Mouse (Mus musculus): ENCODE measurements around the gene Pla2g16.
A peak's percentile ranks its signal among the peaks of the same experiment; 100 is the strongest.

Pla2g16 gene

DNA sequence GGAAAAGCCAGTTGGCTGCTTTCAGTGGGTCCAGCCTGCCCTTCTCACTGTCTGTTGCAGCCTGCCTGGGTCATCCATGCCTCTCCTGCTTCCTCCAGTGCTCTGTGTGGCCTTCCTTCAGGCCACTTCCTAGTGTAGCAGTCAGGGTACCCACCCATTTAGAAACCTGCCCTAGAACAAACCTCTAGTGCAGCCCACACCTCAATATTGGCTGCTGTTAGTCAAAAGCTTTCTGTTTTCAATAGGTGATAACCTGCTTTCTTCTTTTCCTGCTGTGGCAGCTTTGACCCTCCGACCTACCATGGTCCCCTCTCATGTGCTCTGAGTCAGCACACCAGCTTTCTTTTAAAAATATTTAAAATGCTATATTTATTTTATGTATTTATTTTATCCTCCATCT, 7.2 kb downstream of the Pla2g16 start:
- DNase-seq (ENCODE audit: low spot score in 2 of 2), result no peak

DNA sequence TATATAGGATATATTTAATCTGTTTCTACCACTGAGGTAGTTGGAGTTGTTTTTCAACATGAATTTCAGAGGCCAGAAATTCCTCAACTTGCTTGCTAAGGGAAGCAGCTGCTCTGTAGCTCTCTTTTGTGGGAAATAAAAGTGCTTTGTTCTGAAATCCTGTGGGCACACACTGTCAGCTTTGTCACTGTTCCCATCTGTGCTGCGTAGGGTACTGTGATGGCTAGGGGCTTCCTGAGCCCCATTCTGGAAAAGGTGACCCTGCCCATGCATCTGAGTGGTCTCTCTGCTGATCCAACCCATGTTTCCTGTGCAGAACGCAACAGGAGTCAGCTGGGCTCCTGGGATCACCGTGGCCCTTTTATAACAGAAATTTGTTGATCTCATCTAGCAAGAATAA, 9.6 kb downstream of the Pla2g16 start:
- DNase-seq (ENCODE audit: low spot score in 2 of 2), result peak in 1 of 2 experiments; percentile 36

DNA sequence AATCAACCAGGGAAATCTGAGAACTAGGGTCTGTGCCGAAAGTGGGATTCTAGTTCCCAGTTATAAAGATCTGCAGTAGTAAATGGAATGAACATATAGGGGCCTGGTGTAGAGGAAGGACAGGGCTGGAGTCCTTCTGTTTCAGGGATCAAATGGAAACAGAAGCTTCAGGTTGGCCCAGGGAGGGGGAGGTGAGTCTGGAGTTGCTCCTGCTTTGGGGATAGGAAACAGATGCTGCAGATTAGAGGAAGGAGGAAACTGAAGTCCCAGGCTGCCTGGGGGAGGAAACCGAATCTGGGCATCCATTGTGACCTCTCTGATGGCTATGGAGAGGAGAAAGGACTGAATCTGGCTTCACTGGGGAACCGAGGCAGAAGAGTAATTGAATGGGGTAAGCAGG, 11.1 kb downstream of the Pla2g16 start:
- no peak for DNase-seq (ENCODE audit: low spot score in 2 of 2)

GRCm38 (mm10) chr19:7569650-7570049, 12.4 kb downstream of the Pla2g16 start:
- DNase-seq (ENCODE audit: low spot score in 2 of 2), result no peak

DNA sequence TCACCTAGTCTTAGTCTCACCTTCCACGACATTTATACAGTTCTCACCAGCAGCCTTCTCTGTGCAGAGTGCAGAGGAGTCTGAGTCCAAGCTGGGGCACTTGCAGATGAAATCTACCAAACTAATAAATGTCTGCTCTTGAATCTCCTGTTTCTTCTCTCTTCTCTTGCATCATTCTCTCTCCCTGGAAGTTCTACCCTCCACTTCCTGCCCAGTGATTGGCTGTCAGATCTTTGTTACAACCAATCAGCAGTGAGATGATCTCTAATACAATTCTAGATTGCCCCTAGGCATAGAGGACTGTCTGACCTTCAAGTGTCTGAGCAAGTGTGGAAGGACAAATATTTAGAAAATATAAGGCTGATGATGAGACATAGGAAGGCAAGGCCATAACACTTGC, 18.9 kb downstream of the Pla2g16 start:
- DNase-seq (ENCODE audit: low spot score in 2 of 2), result no peak

DNA sequence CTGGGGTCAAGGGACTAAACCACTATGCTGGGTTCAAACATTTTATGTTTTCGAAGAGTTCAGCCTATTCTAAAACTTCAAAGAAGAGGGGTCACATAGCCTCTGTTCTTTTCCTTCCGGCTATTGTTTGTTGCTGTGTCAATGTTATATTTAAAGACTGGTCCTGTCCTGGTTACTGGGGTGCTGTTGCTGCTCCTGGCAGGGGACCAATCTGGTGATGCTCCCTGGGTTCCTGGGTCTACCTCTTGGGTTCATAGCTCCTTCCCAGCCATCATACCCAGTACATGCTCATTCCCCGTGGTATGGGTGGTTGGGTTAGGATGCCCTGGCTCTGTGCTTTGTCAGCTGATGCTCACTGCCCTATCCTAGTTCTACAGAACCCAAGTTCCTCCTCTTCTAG, 20.5 kb downstream of the Pla2g16 start:
- DNase-seq (ENCODE audit: low spot score in 2 of 2), result no peak

GRCm38 (mm10) chr19:7581042-7581441, 23.8 kb downstream of the Pla2g16 start:
- DNase-seq (ENCODE audit: low spot score in 2 of 2), result no peak

- DNase-seq (ENCODE audit: low spot score in 2 of 2), result no peak
These were observed 25.8 kb downstream of the Pla2g16 start for GRCm38 (mm10) chr19:7583101-7583500.

DNA sequence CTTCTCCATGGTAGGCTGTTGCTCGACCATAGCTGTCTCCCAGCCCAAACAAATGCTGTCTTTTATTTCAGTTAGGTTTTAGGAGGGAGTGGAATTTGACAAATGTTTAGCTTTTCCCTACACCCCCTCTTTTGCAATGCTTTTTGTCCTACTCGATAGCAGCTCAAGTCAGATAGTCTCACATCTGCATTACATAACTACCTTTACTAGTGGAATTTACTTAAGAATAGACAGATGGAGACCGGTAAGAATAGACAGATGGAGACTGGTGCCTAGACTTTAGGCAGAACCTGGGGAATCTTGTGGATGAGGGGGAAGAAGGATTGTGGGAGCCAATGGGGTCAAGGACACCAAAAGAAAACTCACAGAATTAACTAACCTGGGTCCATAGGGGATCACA, 26.3 kb downstream of the Pla2g16 start:
- DNase-seq (ENCODE audit: low spot score in 2 of 2), result no peak

- no peak for DNase-seq (ENCODE audit: low spot score in 2 of 2)
These were observed 28.0 kb downstream of the Pla2g16 start for GRCm38 (mm10) chr19:7585279-7585678.

GRCm38 (mm10) chr19:7585764-7586163, 28.5 kb downstream of the Pla2g16 start:
- DNase-seq (ENCODE audit: low spot score in 2 of 2), result no peak

- DNase-seq (ENCODE audit: low spot score in 2 of 2), result no peak
These were observed 33.5 kb downstream of the Pla2g16 start for GRCm38 (mm10) chr19:7590795-7591194.

- DNase-seq (ENCODE audit: low spot score in 2 of 2), result no peak
These were observed 34.8 kb downstream of the Pla2g16 start for GRCm38 (mm10) chr19:7592018-7592417.

- peak; percentile 31 to 39 for DNase-seq (ENCODE audit: low spot score in 2 of 2)
These were observed 38.3 kb downstream of the Pla2g16 start for GRCm38 (mm10) chr19:7595534-7595933.

DNA sequence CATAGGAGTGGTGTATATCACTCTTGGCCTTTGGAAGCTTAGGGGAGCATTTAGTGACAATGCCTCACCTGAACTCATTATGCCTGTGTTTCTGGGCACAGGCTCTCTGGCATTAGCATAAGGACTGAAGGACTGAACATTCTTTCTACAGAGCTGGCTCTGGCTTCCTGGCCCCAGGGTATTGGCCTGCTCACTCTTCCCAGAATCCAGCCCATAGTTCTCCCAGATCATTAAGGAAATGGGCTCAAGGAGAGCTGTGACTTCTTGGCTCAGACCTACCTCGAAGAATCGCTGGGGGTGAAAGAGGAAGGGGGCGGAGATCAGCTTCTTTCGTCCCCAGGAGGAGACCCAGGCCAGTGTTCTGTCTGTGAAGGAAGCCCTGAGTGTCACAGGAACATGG, 41.2 kb downstream of the Pla2g16 start:
- DNase-seq (ENCODE audit: low spot score in 2 of 2), result no peak

GRCm38 (mm10) chr19:7601551-7601950, 44.3 kb downstream of the Pla2g16 start:
- DNase-seq (ENCODE audit: low spot score in 2 of 2), result no peak

DNA sequence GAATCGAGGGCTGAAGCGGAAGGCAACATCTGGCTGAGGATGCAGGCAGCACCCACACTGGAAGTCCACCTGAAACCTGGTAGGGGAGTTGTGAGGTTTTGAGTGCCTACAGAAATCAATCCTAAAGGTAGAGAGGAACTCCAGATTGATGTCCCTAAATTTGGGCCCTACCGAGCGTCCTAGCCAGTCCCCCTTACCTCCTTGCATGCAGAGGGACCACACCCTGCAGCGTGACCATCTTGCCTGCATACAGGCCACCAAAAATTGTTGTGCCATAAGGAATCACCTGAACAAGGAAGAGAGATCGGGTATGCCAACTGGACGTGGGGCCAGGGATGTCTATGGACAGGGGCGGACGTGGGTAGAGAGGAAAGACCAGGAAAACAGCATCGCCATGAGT, 46.8 kb downstream of the Pla2g16 start:
- DNase-seq (ENCODE audit: low spot score in 2 of 2), result no peak

DNA sequence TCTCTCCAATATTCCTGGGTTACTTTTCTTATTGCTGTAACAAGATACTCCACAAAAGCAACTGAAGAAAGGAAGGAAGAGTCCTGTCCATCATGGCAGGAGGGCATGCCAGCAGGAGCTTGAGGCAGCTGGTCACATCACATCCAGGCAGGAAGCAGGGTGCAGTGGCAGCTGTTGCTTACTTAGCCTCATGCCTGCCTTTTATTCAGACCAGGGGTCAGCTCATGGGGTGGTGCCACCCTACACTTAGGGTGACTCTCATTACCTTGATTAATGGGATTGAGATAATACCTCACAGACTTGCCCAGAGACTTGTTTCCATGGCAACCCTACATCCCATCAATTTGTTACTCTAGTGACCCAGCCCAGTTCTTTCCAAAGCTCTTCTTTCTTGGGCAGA, 47.8 kb downstream of the Pla2g16 start:
- no peak for DNase-seq (ENCODE audit: low spot score in 2 of 2)

DNA sequence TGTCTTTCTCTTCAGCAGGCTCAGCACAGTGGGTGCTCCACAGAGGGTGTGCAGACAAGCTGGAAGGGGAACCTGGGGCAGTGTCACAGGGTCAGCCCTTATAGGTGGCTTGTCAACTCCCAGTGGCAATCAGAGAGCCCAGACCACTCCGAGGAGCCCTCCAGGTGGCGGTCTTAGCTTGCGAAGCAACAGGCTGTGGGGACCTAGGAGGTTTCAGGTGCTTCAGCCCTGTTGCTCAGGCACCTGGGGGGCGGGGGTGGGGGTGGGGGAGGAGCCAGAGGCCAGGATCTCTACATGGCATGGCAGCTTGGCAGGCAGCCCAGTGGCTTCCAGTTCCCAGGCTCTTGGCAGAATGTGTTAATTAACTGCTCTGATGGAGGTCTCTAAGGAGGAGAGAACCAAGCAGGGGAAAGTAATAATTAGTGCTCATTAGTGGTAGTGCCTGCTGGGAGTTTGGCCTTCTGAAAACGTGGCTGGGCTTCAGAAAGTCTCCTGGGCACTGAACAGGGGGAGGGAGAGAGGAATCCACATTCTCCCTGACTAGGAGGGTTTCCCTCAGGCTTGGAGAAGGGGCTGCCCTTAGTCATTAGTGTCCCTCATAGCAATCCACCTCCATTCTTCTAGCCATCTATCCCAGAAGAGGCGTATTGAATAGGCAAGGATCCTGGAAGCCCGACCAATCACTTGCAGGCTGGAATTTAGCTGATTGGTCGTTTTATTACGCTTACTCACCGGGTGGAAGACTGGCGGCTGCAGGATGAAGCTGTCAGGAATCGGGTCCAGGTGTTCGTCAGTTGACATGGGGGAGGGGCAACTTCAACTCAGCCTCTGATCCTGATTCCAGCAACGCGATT, 48.9 kb downstream of the Pla2g16 start:
- DNase-seq (ENCODE audit: low spot score in 2 of 2), result peak; percentile 54 to 61

DNA sequence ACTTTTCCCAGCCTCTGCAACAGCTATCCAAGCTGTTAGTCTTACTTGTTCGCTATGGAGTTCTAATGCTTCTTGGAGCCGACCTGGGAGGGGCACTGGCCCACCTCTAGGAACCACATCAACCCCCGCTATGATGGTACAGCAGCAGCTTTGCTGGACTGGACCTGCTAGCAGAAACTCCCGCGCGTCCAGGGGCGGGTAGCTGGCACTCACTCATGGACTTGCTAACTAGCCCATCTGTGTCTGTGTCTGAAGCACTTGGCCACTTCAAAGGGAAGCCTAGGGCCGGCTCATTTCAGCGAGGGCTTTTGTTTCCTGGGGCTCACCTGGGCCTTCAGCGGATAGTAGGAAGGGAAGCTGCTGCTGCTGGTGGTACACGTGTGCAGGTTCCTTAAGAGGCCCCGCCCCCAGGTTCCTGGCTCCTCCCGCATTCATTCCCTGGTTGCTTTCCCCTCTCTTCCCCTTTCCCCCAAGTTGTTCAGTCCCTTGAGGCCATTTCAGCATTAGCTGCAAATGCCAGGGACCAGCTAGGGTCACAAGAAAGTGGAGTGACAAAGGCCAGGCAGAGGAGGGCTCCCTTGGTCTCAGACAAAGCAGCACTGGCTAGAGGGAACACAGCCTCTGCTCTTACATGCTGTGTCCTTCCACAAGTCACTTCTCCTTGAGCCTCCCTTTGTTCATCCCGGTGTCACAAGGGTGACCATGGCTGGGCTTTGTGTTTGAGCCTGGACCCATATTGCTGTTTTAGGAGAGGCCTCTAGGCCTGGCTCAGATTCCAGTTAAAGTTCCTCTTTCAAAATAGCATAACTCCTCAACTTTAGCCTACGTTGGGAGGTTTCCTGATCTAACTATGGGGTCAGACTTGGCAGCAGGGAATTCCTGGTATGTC, 49.8 kb downstream of the Pla2g16 start, which contains the start of gene Lgals12:
Gene Lgals12 (minus strand): TSS at position 393 of the 889 bp plus-strand sequence.
- peak; percentile 48 to 67 for DNase-seq (ENCODE audit: low spot score in 2 of 2)

- DNase-seq (ENCODE audit: low spot score in 2 of 2), result no peak
These were observed 50.5 kb downstream of the Pla2g16 start for GRCm38 (mm10) chr19:7607690-7608201.
